Mouse (Mus musculus) adrenal gland, adult 2 months (tissue): ENCODE measurements around the gene Tmbim1. TPM values are rescaled to one million over a fixed set of nuclear protein-coding genes. Genes with fewer than 3 reads are reported as not detected.
"Not testable (repeated sequence)": the region's sequence is repeated elsewhere in the genome, so short reads cannot be mapped to it uniquely, and the experiment has no call there.

ENCODE experiments used
- DNase-seq: peaks from one replicate; pipeline ENCODE4 v3.0.0; 2021
- polyA plus RNA-seq: library from polyadenylated mRNA; depleted of rRNA; stranded (reverse); fragments of >200 nt; gene quantifications from 2 replicates; pipeline ENCODE4 v1.2.3, GENCODE M21; 2012
- total RNA-seq, 2 experiments: library from RNA; stranded (reverse); gene quantifications; 2 replicates each; pipeline ENCODE4 v1.2.3; 2021

The Tmbim1 gene
- total and polyA plus RNA-seq, 3 experiments, result 98.3 to 834 (median 115) TPM

- DNase-seq, result no peak
These were observed 24.5 kb upstream of the Tmbim1 start for GRCm38 (mm10) chr1:74329899-74330431.

GRCm38 (mm10) chr1:74326916-74327315, 21.5 kb upstream of the Tmbim1 start:
- not testable (repeated sequence) for DNase-seq

GRCm38 (mm10) chr1:74321396-74321795, 16.0 kb upstream of the Tmbim1 start:
- DNase-seq, result no peak

- no peak for DNase-seq
These were observed 13.3 kb upstream of the Tmbim1 start for GRCm38 (mm10) chr1:74318711-74319110.

GRCm38 (mm10) chr1:74316114-74316827, 10.8 kb upstream of the Tmbim1 start:
- DNase-seq, result no peak

GRCm38 (mm10) chr1:74314796-74315195, 9.4 kb upstream of the Tmbim1 start:
- no peak for DNase-seq

GRCm38 (mm10) chr1:74313049-74313692, 7.7 kb upstream of the Tmbim1 start:
- peak; percentile 68 for DNase-seq

GRCm38 (mm10) chr1:74309767-74310166, 4.3 kb upstream of the Tmbim1 start:
- no peak for DNase-seq

- DNase-seq, result no peak
These were observed 2.9 kb upstream of the Tmbim1 start for GRCm38 (mm10) chr1:74308001-74308964.

GRCm38 (mm10) chr1:74307146-74307545, 1.7 kb upstream of the Tmbim1 start:
- no peak for DNase-seq

GRCm38 (mm10) chr1:74304946-74305345, 476 bp downstream of the Tmbim1 start:
- DNase-seq, result no peak

- no peak for DNase-seq
These were observed 1.1 kb downstream of the Tmbim1 start for GRCm38 (mm10) chr1:74304339-74304790.

GRCm38 (mm10) chr1:74303509-74304338, 1.7 kb downstream of the Tmbim1 start:
- DNase-seq, result peak; percentile 92

- DNase-seq, result no peak
These were observed 2.6 kb downstream of the Tmbim1 start for GRCm38 (mm10) chr1:74302835-74303234.

GRCm38 (mm10) chr1:74302229-74302628, 3.2 kb downstream of the Tmbim1 start:
- DNase-seq, result no peak

- DNase-seq, result no peak
These were observed 4.9 kb downstream of the Tmbim1 start for GRCm38 (mm10) chr1:74300347-74301110.

- DNase-seq, result peak; percentile 67
These were observed 6.4 kb downstream of the Tmbim1 start for GRCm38 (mm10) chr1:74298996-74299395.

- DNase-seq, result no peak
These were observed 7.2 kb downstream of the Tmbim1 start for GRCm38 (mm10) chr1:74298157-74298750.

- peak; percentile 92 for DNase-seq
These were observed 8.2 kb downstream of the Tmbim1 start for GRCm38 (mm10) chr1:74297269-74297668.

- peak; percentile 46 for DNase-seq
These were observed 8.9 kb downstream of the Tmbim1 start for GRCm38 (mm10) chr1:74296477-74296876.
